Mouse (Mus musculus) spleen, postnatal 4 days (tissue): ENCODE results near the gene Cbr4.
A peak's percentile ranks its signal among the peaks of the same experiment; 100 is the strongest.

Source experiments
- DNase-seq, 2 experiments: peaks; one replicate each; pipeline ENCODE4 v3.0.0; 2022; ENCODE audit warnings: low spot score in 2 of 2

Gene Cbr4

DNA sequence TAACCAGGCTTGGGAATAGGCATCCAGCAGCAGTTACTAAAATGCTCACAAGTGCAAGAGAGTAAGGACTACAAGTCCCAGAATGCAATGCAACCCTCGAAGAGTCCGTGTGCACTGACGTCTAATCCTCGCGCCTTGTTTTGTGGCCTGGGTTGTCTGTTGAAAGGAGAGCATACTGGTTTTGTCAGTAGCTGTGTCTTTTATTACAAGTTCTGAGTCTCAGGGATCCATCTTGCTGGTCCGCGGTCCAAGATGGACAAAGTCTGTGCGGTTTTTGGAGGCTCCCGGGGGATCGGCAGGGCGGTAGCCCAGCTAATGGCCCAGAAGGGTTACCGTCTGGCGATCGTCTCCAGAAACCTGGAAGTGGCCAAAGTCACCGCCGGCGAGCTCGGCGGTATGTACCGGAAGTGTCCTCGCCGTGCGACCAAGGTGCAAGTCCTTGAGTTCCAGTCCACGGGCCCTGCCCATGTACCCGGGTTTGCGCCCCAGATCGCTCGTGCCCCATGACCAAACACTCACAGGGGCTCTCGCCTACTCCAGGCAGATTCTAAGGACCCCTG is at the start of gene Cbr4:
Gene Cbr4 (plus strand): TSS at position 138 of the 560 bp plus-strand sequence.
- peak; percentile 76 to 86 for DNase-seq

DNA sequence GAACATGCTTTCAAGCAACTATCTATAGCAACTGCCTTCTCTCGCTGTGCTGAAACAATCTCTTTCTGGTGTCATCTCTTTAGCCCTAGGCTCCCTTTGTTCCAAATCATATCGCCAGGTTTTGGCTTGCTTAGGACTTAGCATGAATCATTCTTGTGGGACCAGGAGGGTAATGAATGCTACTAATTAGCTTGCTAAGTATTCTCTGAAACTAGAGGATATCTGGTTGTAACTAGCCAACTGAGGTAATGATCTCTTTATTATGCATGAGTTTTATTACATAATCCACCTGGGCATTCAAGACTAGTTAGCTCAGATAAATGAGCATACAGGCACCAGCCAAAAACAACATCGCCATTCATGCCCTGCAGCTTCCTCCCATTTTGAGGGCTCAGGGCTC is 44.5 kb upstream of the Cbr4 start:
- DNase-seq, result no peak

DNA sequence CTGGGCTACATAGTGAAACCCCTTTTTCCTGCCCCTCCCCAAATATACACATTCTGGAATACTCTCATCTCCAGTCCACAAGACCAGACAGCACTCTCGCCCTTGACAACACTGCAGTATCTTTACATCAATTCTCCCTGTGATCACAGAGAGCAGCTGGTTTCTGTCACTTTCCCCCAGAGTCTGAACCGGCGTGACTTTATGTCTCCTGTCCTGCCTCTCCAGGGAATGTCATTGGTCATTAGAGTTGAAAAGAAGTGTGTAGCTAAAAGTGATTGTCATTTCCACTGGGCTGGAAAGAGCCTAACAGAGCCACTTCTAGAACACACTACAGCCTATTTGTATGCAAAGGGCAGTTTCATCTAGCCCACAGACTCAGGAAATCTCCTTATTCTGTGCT is 43.2 kb upstream of the Cbr4 start:
- DNase-seq, result no peak

DNA sequence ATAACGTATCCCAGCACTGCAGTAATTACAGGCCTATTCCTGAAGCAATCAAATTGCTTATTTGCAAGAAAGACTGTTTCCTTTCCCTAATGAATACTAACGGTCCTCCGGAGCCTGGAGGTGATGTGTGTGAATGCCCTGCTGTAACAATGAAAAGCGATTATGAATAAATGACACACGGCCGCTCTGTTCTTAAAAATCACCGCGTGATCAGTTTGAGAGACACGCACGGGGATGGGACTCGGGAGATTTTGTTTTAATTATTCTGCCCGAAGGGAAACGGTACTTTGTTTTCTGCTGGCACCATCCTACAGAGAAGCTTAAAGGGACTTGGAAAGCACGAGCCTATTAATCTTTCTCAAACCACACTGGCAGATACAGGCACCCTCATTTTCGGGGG is 41.2 kb upstream of the Cbr4 start:
- no peak for DNase-seq

DNA sequence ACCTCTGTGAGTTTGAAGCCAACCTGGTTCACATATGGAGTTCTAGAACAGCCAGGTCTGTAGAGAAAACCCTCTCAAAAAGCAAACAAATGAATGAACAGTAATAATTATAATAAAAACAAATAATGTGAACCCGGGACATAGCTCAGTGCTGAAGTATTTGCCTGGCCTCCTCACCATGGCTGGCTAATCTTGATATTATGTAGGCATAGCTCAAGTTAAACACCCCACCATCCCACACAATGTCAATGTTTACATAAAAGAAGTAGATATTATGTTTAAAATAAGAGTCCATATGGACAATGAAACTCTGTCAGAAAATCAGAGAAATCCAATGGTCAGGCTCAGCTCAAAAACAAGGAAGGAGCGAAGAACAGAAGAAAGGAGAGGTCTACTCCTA is 39.4 kb upstream of the Cbr4 start:
- no peak for DNase-seq

DNA sequence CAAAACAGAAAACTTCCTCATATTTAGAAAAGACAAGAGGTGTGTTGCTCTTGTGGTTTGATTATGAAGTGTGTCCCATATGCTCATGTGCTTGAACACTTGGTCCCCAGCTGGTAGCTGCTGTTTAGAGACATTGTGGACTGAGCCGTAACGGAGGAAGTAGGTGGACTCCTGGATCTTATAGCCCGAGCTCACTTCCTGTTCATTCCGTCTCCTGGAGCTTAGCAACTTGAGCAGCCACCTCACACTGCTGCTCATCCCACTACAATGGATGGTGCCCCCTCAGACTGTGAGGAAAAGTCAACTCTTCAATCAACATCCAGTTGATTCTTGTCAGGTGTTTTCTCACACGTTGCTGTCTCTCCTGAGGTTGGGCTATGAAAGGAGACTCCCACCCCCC is 38.7 kb upstream of the Cbr4 start:
- DNase-seq, result no peak

DNA sequence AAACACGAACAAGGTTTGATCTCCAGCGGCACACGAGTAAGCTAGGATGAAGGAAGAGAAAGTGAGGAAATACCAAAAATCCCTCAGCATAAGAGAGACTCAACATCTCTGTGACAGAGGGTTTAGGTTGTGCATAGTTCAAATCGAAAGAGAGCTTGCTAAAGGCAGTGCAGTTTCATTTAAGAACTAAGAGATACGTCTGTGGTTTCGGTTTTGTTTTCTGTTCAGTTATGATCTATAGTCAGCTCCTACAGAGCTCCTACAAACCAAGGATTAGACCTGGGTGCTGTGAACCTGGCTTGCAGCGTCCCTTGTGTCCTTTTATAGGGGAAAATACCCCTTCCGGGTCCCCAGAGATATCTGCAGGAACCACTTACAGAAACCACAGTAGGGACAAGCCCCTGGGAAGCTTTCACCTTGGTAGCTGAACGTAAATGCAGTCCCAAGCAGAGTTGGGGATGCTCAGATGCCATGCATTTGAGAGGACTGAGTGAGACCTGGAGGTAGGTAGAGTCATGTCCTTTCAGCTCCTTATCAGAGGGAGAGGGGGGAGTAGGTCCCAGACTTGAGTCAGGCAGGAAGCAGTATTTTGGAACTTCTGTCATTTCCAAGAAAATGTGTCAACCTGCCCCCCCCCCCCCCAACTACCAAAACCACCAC is 36.5 kb upstream of the Cbr4 start:
- DNase-seq, result no peak

DNA sequence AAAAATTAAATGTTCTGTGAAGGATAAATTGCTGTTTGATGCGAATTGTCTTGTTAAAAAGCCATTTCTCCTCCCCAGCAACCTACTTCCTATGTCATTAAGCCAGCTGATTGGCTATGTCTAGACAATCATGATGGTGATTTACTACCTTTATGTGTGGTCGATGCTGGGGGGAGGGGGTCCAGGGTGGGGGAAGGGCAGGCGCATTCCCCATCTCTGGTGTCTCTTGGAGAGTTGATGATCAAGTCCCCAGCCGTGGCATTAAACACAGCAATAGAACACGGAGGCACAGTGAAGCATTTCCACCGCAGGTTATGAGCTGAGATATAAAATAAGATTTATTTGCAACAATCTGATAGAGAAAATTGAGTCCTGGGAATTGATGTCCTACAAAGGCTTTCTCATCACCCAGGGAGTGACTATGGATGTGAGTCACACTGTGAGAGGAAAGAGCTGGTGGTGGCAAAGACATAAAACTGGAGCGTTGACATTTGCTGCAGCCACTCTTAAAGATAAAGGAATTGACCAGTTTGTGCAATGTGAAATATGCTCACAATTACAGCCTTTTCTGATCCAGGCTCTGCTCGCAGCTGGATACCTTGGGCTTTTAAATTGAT is 35.7 kb upstream of the Cbr4 start:
- DNase-seq, result no peak

DNA sequence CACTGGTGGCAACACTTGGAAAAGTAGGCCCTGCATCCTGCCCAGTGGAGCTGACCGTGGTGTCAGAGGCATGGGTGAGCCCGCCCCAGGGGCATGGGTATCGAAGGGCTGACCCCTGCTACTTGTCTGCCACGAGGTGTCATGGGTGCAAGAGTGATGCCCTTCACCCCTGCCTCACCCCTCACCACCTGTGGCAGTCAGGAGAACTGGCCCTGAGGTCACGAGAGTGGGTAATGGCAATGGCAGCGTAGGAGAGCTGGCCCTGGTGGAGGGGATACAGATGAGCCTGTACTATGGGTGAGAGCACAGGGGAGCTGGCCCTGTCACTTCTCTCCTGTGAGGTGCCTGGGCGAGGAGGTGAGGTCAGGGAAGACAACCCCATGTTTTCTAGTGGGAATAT is 27.8 kb upstream of the Cbr4 start:
- DNase-seq, result no peak

DNA sequence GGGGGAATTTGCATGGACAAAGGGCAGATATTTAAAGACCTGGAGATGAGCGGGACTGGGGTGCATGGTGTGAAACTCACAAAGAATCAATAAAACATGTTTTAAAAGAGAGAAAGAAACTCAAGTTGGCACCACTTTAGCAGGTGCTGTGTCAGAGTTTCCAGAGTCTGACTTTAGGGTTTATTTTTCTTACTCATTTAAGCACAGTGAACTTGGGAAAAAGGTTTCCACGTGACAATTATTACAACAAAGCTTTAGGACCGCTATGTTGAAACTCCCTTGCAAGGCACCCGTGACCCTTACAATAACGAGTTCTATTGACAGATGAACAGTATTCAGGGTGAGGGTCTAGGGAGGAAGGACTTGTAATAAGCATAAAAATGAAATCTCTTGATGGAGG is 25.3 kb upstream of the Cbr4 start:
- no peak for DNase-seq

DNA sequence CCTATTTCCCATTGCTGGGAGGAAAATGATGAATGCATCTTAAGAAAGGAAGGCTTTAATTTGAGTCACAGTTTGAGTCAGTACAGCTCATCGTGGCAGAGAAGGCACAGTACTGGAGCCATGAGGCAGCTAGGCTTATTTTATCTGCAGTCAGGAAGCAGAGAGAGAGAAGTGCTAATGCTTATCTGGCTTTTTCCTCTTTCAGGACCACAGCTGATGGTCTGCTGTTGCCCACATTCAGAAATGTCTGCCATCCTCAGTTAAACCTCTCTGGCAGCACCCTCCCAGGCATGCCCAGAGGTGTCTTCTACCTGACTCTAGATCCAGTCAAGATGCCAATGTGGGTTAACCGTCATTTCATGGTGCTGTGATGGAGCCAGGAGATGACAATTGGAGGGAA is 23.1 kb upstream of the Cbr4 start:
- no peak for DNase-seq

DNA sequence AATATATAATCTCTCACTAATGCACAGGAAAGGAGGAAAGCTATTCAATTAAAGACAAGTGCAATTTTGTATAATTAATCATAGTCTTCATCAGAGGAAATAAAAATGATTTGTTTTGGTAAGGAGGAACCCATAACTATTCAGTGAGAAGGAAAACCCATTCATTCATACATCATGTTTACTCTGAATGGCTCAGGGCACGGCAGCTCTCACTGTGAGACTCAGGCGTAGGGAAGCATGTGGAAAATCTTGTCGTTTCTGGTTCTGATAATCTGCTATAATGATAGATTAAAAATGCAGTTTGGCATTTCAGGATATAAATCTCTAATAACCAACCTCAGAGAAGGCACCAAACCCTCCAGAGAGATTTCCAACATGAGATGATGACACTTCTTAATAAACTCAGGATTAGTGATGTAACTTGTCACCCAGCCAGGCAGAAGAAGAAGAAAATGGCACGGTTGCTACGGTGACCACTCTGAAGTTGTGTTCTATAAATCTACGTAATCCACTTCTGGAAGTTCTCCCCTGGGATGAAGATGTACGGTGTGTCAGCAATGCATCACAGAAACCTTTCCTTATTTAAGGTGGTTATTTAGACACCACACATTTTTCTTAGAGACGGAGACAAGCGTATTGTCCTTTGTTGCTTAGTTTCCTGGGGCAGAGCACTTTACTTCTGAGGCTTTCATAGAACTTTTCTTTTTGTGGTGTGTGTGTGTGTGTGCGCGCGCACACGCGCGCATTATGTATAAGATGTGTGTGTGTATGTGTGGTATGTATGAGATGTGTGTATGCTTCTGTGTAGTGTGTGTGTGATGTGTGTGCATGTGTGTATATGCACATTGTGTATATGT is 20.6 kb upstream of the Cbr4 start:
- DNase-seq, result no peak

DNA sequence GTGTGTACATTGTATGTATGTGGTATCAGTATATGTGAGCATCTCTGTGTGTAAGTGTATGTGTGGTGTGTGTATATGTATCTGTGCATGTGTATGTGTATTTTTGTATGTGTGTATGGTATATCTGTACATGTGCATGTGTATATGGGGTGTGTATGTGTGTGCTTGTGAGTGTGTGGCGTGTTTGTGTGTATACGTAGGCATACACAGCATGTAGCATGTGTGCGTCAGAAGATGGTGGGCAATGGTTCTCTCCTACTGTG is 20.1 kb upstream of the Cbr4 start:
- no peak for DNase-seq

DNA sequence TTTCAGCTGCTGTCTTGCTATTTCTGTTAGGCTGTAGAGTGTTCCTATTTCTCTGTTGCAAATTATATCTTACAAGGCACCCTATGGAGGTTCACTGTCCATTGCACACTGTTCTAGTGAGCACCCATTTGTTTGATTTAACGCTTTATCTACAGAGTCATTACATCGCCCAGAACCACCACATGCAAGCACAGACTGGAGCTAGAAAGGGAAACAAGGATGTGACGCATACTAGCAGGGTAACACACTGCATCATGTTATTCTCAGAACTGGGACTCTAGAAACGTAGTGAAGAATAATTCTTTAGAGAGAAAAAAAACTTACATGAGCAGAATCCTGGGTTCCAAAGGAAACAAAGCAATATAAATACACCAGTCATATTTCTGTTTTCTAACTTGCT is 17.3 kb upstream of the Cbr4 start:
- DNase-seq, result no peak

DNA sequence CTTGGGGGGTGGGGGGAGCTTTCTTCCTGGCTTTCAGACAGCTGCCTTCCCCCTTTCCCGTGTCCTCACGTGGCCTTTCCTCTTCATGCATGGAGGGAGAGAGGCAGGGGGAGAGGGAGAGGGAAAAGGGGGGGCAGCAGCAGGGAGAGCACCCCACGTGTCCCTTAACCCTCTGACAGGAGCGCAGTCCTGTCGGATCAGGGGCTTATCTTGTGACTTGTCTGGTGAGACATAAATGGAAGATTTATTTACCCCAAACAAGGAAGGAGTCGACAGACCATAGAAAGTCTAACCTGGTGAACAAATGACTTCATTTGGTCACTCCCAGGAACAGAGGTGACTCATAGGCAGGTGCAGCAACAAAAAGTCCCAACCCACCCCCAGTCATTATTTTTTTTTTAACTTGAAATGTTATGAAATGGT is 12.3 kb upstream of the Cbr4 start:
- DNase-seq, result no peak

DNA sequence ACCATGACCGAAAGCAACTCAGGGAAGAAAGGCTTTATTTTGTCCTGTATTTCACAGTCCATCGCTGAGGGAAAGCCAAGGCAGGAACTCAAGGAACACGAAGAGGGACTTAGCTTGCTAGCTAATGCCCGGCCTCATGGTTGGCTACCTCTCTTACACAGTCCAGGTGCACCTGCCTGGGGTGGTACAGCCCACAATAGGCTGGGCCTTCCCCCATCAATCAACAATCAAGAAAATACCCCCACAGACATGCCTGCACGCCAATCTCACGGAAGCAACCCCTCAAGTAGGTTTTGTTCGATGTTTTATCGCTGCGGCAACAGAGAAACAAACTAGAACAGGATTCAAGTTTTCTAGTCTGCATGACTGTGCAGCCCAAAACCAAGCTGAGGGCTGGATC is 11.4 kb upstream of the Cbr4 start:
- DNase-seq, result no peak

DNA sequence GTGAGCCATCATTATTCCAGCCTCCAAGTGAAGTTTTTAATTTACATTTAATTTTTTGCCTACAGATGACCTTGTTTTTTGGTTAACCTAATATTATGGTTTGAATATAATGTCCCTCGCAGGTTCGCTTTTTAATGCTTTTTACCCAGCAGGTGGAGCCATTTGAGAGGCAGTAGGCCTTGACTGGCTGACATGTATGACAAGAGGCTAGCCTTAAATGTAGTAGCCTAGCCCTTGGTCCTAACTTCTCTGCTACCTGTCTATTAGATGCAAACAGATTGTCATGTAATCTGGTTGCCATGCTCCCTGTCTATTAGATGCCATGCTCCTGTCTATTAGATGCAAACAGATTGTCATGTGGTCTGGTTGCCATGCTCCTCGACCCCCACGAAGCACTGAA is 9.4 kb upstream of the Cbr4 start:
- no peak for DNase-seq

DNA sequence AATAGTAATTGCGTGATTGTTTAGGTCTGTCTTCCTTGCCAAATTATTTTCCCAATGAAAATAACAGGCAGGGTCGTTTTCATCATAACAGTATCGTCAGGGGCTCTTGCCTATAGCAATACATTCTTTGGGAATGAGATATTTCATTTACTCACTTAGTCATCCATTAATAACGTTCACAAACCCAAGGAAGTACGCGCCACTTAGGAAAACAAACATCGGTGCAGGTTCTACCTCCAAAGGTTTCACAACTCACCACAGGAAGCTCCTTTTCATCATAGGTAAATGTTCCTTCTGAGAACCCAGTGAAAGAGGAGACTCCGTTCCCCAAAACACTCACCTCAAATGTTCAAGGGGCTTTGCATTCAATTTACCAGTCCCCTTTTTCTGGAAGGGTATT is 8.7 kb upstream of the Cbr4 start:
- no peak for DNase-seq

DNA sequence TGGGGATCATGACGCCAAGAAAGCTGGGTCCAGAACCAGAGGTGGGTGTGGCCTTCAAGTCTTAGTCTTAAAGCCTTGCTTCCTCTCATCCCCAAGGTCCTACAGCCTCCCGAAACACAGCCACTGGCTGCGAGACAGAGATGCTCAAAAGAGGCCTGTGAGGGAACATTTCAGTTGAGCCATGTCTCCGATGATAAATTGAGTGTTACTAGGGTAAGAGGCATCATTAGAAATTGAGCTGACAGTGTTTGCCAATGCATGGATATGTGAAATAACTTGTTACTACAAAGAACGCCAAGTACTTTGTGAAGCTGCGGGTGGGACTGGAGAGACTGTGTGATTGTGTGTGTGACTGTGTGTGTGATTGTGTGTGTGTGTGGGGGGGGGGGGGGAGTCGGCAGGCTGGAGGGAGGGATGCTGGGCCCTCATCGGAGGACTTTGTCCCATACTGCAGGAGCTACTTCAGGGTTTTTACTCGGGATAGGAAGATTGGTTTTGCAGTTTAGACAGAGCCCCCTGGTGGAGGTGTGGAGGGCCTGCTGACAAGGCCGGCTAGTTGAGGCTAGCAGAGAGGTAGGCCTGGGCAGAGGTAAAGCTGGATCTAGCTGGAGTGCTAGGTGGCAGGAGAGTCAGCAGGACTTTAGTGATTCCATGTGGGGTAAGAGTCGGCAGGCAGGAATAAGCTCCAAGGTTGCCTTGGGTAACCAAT is 7.9 kb upstream of the Cbr4 start:
- peak; percentile 39 to 66 for DNase-seq

DNA sequence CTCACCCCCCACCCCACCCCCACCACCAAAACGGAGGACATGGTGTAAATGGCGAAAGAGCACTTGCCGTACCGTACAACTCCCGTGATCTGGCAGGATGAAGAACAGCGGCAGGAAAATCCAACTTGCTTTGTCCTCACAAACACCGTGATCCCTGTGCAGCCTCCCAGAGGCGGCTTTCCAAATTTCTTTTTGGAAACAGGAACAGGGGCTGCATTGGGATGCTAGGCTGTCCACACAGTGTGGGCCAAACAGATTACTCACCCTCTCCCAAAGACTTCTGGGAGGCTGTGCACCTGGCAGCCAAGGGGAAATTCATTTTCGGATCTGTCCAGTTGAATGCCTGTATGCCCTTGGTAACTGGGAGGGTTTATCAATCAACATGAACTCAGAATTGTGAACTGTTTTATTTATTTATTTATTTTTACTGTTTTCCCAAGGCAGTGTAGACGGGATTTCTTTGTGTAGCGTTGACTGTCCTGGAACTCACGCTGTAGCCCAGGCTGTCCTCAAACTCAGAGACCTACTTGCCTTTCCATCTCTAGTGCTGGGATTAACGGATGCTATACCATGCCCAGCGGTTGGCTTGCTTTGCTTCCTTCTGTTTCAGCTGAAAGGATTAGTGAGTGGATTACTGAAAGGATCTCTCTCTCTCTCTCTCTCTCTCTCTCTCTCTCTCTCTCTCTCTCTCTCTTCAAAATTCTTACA is 7.1 kb upstream of the Cbr4 start:
- no peak for DNase-seq

DNA sequence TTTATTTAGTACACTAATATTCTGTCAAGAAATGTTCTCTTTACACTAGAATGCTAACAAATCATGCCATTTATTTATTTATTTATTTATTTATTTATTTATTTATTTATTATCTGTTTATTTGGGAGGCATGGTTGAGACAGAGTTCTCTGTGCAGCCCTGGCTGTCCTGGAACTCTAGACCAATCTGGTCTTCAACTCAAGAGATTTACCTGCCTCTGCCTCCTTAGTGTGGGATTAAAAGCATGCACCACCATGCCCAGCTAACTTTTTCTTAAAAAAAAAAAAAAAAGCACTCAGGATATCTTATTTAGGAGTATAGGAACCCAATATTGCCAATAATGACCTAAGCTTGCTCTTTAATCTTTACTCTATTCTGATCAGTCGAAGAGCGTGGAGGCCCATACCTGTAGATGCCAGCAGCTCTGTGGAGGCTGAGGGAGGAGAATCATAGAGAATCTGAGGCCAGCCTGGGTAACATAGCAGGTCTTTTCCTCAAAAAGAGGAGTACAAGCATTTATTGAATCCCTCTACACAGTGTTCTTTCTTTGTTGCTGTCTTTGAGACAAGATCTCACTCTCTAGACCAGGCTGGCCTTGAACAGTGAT is 508 bp upstream of the Cbr4 start:
- DNase-seq, result no peak
